Mouse (Mus musculus) G1E (cell line): Measurements from ENCODE around the gene Pla1a.

Source experiments
- CTCF ChIP-seq: IDR thresholded peaks from 2 replicates; pipeline ENCODE4 v1.5.1; 2012; ENCODE audit warnings: low read depth, low read length, inconsistent platforms, mixed read lengths
- GATA1 ChIP-seq: IDR thresholded peaks from 2 replicates; pipeline ENCODE4 v1.6.1; 2012; ENCODE audit warnings: borderline replicate concordance, low read length, inconsistent platforms, mixed read lengths
- TAL1 ChIP-seq: conservative IDR thresholded peaks from 2 replicates; pipeline ENCODE4 v1.6.1; 2012; ENCODE audit warnings: low read depth, low read length, inconsistent platforms, mixed read lengths

DNA sequence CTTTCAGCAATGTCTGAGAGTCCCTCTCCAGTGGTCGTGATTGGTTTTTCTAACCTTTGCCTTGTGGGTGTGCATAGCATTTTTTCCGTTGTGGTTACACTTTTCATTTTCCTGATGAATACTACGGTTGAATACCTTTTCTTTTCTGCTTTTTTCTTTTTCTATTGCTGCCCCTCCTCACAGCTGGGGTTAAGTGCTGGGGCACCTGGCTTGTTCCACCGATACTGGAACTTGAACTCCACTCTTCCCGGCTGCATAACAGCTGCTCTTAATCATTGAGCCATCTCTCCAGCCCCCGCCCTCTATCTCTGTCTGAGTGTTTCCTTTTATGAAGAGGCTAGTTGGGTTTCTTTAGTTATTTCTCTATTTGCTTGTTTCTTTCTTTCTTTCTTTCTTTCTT, 53.9 kb downstream of the Pla1a start:
- TF ChIP-seq CTCF (no peak), GATA1 (no peak), TAL1 (no peak)
